Mouse (Mus musculus): ENCODE results near the gene Tbk1. TPM values are rescaled to one million over a fixed set of nuclear protein-coding genes. Genes with fewer than 3 reads are reported as not detected.

Gene Tbk1
- total RNA-seq, 2 experiments from 2014 or later, result 14.6 to 20.7 TPM

GRCm38 (mm10) chr10:121587371-121587840 is 819 bp upstream of the Tbk1 start:
- no peak for DNase-seq

- no peak for DNase-seq
Observed at GRCm38 (mm10) chr10:121585791-121586642, 570 bp downstream of the Tbk1 start.

- no peak for DNase-seq
Observed at GRCm38 (mm10) chr10:121585056-121585790, 1.4 kb downstream of the Tbk1 start.

- DNase-seq, result no peak
Observed at GRCm38 (mm10) chr10:121584033-121584432, 2.6 kb downstream of the Tbk1 start.

- no peak for DNase-seq
Observed at GRCm38 (mm10) chr10:121583016-121583415, 3.6 kb downstream of the Tbk1 start.

- DNase-seq, result no peak
Observed at GRCm38 (mm10) chr10:121582287-121582686, 4.3 kb downstream of the Tbk1 start.

GRCm38 (mm10) chr10:121581405-121581804 is 5.2 kb downstream of the Tbk1 start:
- no peak for DNase-seq

- DNase-seq, result no peak
Observed at GRCm38 (mm10) chr10:121580381-121580780, 6.2 kb downstream of the Tbk1 start.

GRCm38 (mm10) chr10:121576372-121576771 is 10.2 kb downstream of the Tbk1 start:
- no peak for DNase-seq

- DNase-seq, result no peak
Observed at GRCm38 (mm10) chr10:121571511-121572147, 15.0 kb downstream of the Tbk1 start.

- DNase-seq, result no peak
Observed at GRCm38 (mm10) chr10:121571031-121571430, 15.6 kb downstream of the Tbk1 start.

GRCm38 (mm10) chr10:121569796-121570195 is 16.8 kb downstream of the Tbk1 start:
- DNase-seq, result no peak

- DNase-seq, result no peak
Observed at GRCm38 (mm10) chr10:121569001-121569589, 17.5 kb downstream of the Tbk1 start.

GRCm38 (mm10) chr10:121568534-121568933 is 18.1 kb downstream of the Tbk1 start:
- DNase-seq, result no peak

GRCm38 (mm10) chr10:121568026-121568425 is 18.6 kb downstream of the Tbk1 start:
- DNase-seq, result no peak

- no peak for DNase-seq
Observed at GRCm38 (mm10) chr10:121564447-121564846, 22.1 kb downstream of the Tbk1 start.

- no peak for DNase-seq
Observed at GRCm38 (mm10) chr10:121558231-121558630, 28.4 kb downstream of the Tbk1 start.

- DNase-seq, result no peak
Observed at GRCm38 (mm10) chr10:121556263-121556662, 30.3 kb downstream of the Tbk1 start.

- no peak for DNase-seq
Observed at GRCm38 (mm10) chr10:121550334-121550733, 36.3 kb downstream of the Tbk1 start.

- no peak for DNase-seq
Observed at GRCm38 (mm10) chr10:121549670-121550069, 36.9 kb downstream of the Tbk1 start.

- no peak for DNase-seq
Observed at GRCm38 (mm10) chr10:121547162-121547561, 39.4 kb downstream of the Tbk1 start.

GRCm38 (mm10) chr10:121543577-121543976 is 43.0 kb downstream of the Tbk1 start:
- DNase-seq, result no peak
